Mouse (Mus musculus) limb, embryonic 12.5 days (tissue): ENCODE results near the gene Mpv17l2. TPM values are rescaled to one million over a fixed set of nuclear protein-coding genes. Genes with fewer than 3 reads are reported as not detected.

ENCODE experiments used
- ATAC-seq: fragments of 200-750 bp; cut with Nextera tagmentation; 2 replicates; pipeline ENCODE4 v1.8.0; 2017; ENCODE audit warnings: low read depth, moderate TSS enrichment; ENCODE audit not compliant: insufficient number of reproducible peaks, insufficient read depth, low FRiP score, low TSS enrichment
- H3K27ac ChIP-seq: fragments of 300-500 bp; sonication (generic); 2 replicates; pipeline ENCODE4 v1.5.1; 2016; ENCODE audit warnings: mild to moderate bottlenecking, moderate library complexity
- H3K27me3 ChIP-seq: fragments of 300-500 bp; sonication (generic); 2 replicates; pipeline ENCODE4 v1.6.1; 2016; ENCODE audit warnings: mild to moderate bottlenecking, moderate library complexity
- H3K36me3 ChIP-seq: fragments of 300-500 bp; sonication (generic); 2 replicates; pipeline ENCODE4 v1.6.1; 2016; ENCODE audit warnings: mild to moderate bottlenecking, moderate library complexity
- H3K4me1 ChIP-seq: fragments of 300-500 bp; sonication (generic); replicated peaks from 2 replicates; pipeline ENCODE4 v1.6.1; 2016
- H3K4me2 ChIP-seq: fragments of 300-500 bp; sonication (generic); 2 replicates; pipeline ENCODE4 v1.6.1; 2016; ENCODE audit warnings: mild to moderate bottlenecking, moderate library complexity
- H3K4me3 ChIP-seq: fragments of 300-500 bp; sonication (generic); replicated peaks from 2 replicates; pipeline ENCODE4 v1.5.1; 2016; ENCODE audit warnings: mild to moderate bottlenecking
- H3K9ac ChIP-seq: fragments of 300-500 bp; sonication (generic); replicated peaks from 2 replicates; pipeline ENCODE4 v1.6.1; 2016; ENCODE audit warnings: mild to moderate bottlenecking, moderate library complexity
- H3K9me3 ChIP-seq: fragments of 300-500 bp; sonication (generic); 2 replicates; pipeline ENCODE4 v1.6.1; 2016; ENCODE audit warnings: mild to moderate bottlenecking, moderate library complexity
- WGBS: fragments of 180-500 bp; shearing (Covaris S2); methylation state at CpG from one replicate; pipeline ENCODE4 v1.1.7; 2016; 5-methylcytosine and 5-hydroxymethylcytosine counted together
- polyA plus RNA-seq: library from polyadenylated mRNA; unstranded; fragments of >200 nt; fragmentation: Nextera tagmentation; extraction: Ambion mirVana; gene quantifications from 2 replicates; pipeline ENCODE4 v1.2.1, GENCODE M21; 2016

Gene Mpv17l2
- polyA plus RNA-seq = 25.8 and 29.0 TPM in 2 replicates

GRCm38 (mm10) chr8:70760775-70761406, at the start of gene Mpv17l2:
Mpv17l2 (minus strand) TSS chr8:70760946.
- peak within 1 kb of the TSS; percentile 74 for H3K9ac ChIP-seq
- H3K4me2 ChIP-seq = peak within 1 kb of the TSS; percentile 98
- peak within 1 kb of the TSS; percentile 68 for H3K4me3 ChIP-seq
- peaks cover 26% of the 10 kb centered on the region for H3K36me3 ChIP-seq
- peaks cover 19% of the 10 kb centered on the region for H3K4me1 ChIP-seq
- WGBS = under 1% methylated on average over 55 of the region's 55 CpGs
- peak within 1 kb of the TSS; percentile 56 for H3K27ac ChIP-seq
- H3K27me3 ChIP-seq = no peaks in the 10 kb centered on the region
- ATAC-seq = peak; percentile 95
- no peaks in the 10 kb centered on the region for H3K9me3 ChIP-seq

GRCm38 (mm10) chr8:70808955-70809701, 48.4 kb upstream of the Mpv17l2 start:
- H3K27ac ChIP-seq = no peak overlapping the region
- no peak overlapping the region; the same call in 1 of the 2 replicates for H3K9ac ChIP-seq
- H3K36me3 ChIP-seq = no peaks in the 10 kb centered on the region
- H3K4me3 ChIP-seq = no peak overlapping the region
- H3K4me2 ChIP-seq = no peak overlapping the region
- H3K27me3 ChIP-seq = peaks cover 56% of the 10 kb centered on the region
- 78% methylated on average over 8 of the region's 8 CpGs for WGBS
- H3K9me3 ChIP-seq = no peaks in the 10 kb centered on the region
- peaks cover 5% of the 10 kb centered on the region for H3K4me1 ChIP-seq
- no peak for ATAC-seq

GRCm38 (mm10) chr8:70808239-70808638, 47.5 kb upstream of the Mpv17l2 start, which contains the start of gene Il12rb1:
Il12rb1 (plus strand) TSS chr8:70808449.
- Histone ChIP-seq H3K4me1 (peaks cover 10% of the 10 kb centered on the region), H3K4me3 (no peak within 1 kb of the TSS), H3K9ac (no peak within 1 kb of the TSS), H3K4me2 (no peak within 1 kb of the TSS), H3K27ac (no peak within 1 kb of the TSS), H3K27me3 (peaks cover 58% of the 10 kb centered on the region), H3K9me3 (no peaks in the 10 kb centered on the region), H3K36me3 (no peaks in the 10 kb centered on the region)
- WGBS = 67% methylated on average over 5 of the region's 5 CpGs
- no peak for ATAC-seq

GRCm38 (mm10) chr8:70807304-70807703, 46.6 kb upstream of the Mpv17l2 start:
- no peak overlapping the region for H3K4me2 ChIP-seq
- no peak overlapping the region for H3K27ac ChIP-seq
- no peaks in the 10 kb centered on the region for H3K36me3 ChIP-seq
- H3K4me1 ChIP-seq = peaks cover 10% of the 10 kb centered on the region
- H3K9ac ChIP-seq = no peak overlapping the region
- H3K9me3 ChIP-seq = no peaks in the 10 kb centered on the region
- ATAC-seq = no peak
- peaks cover 59% of the 10 kb centered on the region for H3K27me3 ChIP-seq
- H3K4me3 ChIP-seq = no peak overlapping the region
- WGBS = 57% methylated on average over 1 of the region's 1 CpGs

GRCm38 (mm10) chr8:70806541-70806940, 45.8 kb upstream of the Mpv17l2 start:
- Histone ChIP-seq H3K27ac (no peak overlapping the region), H3K4me2 (no peak overlapping the region), H3K27me3 (peaks cover 67% of the 10 kb centered on the region), H3K36me3 (no peaks in the 10 kb centered on the region), H3K9me3 (no peaks in the 10 kb centered on the region), H3K9ac (no peak overlapping the region), H3K4me1 (peaks cover 10% of the 10 kb centered on the region), H3K4me3 (no peak overlapping the region)
- 71% methylated on average over 4 of the region's 4 CpGs for WGBS
- no peak for ATAC-seq

GRCm38 (mm10) chr8:70804481-70805206, 43.9 kb upstream of the Mpv17l2 start, which contains the start of gene Mast3:
Mast3 (minus strand) TSS chr8:70805054.
- Histone ChIP-seq H3K4me1 (peaks cover 10% of the 10 kb centered on the region), H3K9ac (peak within 1 kb of the TSS; percentile 53), H3K27me3 (peaks cover 79% of the 10 kb centered on the region), H3K9me3 (no peaks in the 10 kb centered on the region), H3K36me3 (no peaks in the 10 kb centered on the region), H3K27ac (no peak within 1 kb of the TSS), H3K4me3 (peak within 1 kb of the TSS; percentile 47), H3K4me2 (peak within 1 kb of the TSS; percentile 84)
- 1% methylated on average over 45 of the region's 45 CpGs for WGBS
- ATAC-seq = peak; percentile 81

- Histone ChIP-seq H3K4me2 (peak overlapping the region; percentile 84), H3K27me3 (peaks cover 80% of the 10 kb centered on the region), H3K36me3 (no peaks in the 10 kb centered on the region), H3K4me1 (peaks cover 10% of the 10 kb centered on the region), H3K27ac (no peak overlapping the region), H3K9me3 (no peaks in the 10 kb centered on the region), H3K9ac (peak overlapping the region; percentile 34; the same call in 1 of the 2 replicates), H3K4me3 (peak overlapping the region; percentile 47)
- ATAC-seq = no peak
- 2% methylated on average over 47 of the region's 47 CpGs for WGBS
Observed at GRCm38 (mm10) chr8:70803761-70804480, 43.2 kb upstream of the Mpv17l2 start.

GRCm38 (mm10) chr8:70802786-70803510, 42.2 kb upstream of the Mpv17l2 start:
- no peak overlapping the region for H3K4me2 ChIP-seq
- H3K9ac ChIP-seq = no peak overlapping the region
- whole genome bisulfite sequencing = 67% methylated on average over 11 of the region's 11 CpGs
- H3K27me3 ChIP-seq = peaks cover 87% of the 10 kb centered on the region
- H3K9me3 ChIP-seq = no peaks in the 10 kb centered on the region
- ATAC-seq = no peak
- no peak overlapping the region for H3K27ac ChIP-seq
- H3K4me1 ChIP-seq = peaks cover 15% of the 10 kb centered on the region
- no peaks in the 10 kb centered on the region for H3K36me3 ChIP-seq
- H3K4me3 ChIP-seq = no peak overlapping the region

- Histone ChIP-seq H3K4me2 (no peak overlapping the region), H3K9ac (no peak overlapping the region), H3K36me3 (no peaks in the 10 kb centered on the region), H3K4me1 (peaks cover 20% of the 10 kb centered on the region), H3K27me3 (peaks cover 90% of the 10 kb centered on the region), H3K4me3 (no peak overlapping the region), H3K27ac (no peak overlapping the region), H3K9me3 (no peaks in the 10 kb centered on the region)
- WGBS = 75% methylated on average over 1 of the region's 1 CpGs
- no peak for ATAC-seq
Observed at GRCm38 (mm10) chr8:70801830-70802229, 41.1 kb upstream of the Mpv17l2 start.

GRCm38 (mm10) chr8:70801156-70801555, 40.4 kb upstream of the Mpv17l2 start:
- ATAC-seq = no peak
- Histone ChIP-seq H3K27me3 (peaks cover 87% of the 10 kb centered on the region), H3K9ac (no peak overlapping the region), H3K4me2 (no peak overlapping the region), H3K36me3 (no peaks in the 10 kb centered on the region), H3K9me3 (no peaks in the 10 kb centered on the region), H3K27ac (no peak overlapping the region), H3K4me3 (no peak overlapping the region), H3K4me1 (peaks cover 20% of the 10 kb centered on the region)
- 36% methylated on average over 15 of the region's 15 CpGs for WGBS
